Mouse (Mus musculus): ENCODE measurements around the gene Krtap5-4. TPM values are rescaled to one million over a fixed set of nuclear protein-coding genes. Genes with fewer than 3 reads are reported as not detected.
A peak's percentile ranks its signal among the peaks of the same experiment; 100 is the strongest.
"Not testable (repeated sequence)": the region's sequence is repeated elsewhere in the genome, so short reads cannot be mapped to it uniquely, and the experiment has no call there.

Gene Krtap5-4
- polyA plus RNA-seq, 1 experiment from 2014 or later: not detected

- DNase-seq (ENCODE audit: low spot score): not testable (repeated sequence)
Observed at GRCm38 (mm10) chr7:142321637-142322306, 18.4 kb downstream of the Krtap5-4 start.

- peak; percentile 89 for DNase-seq (ENCODE audit: low spot score)
Observed at GRCm38 (mm10) chr7:142322641-142323040, 19.3 kb downstream of the Krtap5-4 start.

- DNase-seq (ENCODE audit: low spot score): peak; percentile 80
Observed at GRCm38 (mm10) chr7:142323396-142324117, 20.2 kb downstream of the Krtap5-4 start.

GRCm38 (mm10) chr7:142326714-142327445, 23.5 kb downstream of the Krtap5-4 start:
- DNase-seq (ENCODE audit: low spot score): no peak

GRCm38 (mm10) chr7:142328507-142328906, 25.2 kb downstream of the Krtap5-4 start:
- DNase-seq (ENCODE audit: low spot score): no peak

GRCm38 (mm10) chr7:142330271-142330724, 26.9 kb downstream of the Krtap5-4 start:
- no peak for DNase-seq (ENCODE audit: low spot score)

GRCm38 (mm10) chr7:142331281-142331680, 27.9 kb downstream of the Krtap5-4 start:
- DNase-seq (ENCODE audit: low spot score): no peak

- not testable (repeated sequence) for DNase-seq (ENCODE audit: low spot score)
Observed at GRCm38 (mm10) chr7:142332741-142333140, 29.4 kb downstream of the Krtap5-4 start.

- peak; percentile 90 for DNase-seq (ENCODE audit: low spot score)
Observed at GRCm38 (mm10) chr7:142334246-142334645, 30.9 kb downstream of the Krtap5-4 start.

GRCm38 (mm10) chr7:142335151-142335550, 31.8 kb downstream of the Krtap5-4 start:
- DNase-seq (ENCODE audit: low spot score): no peak

- peak; percentile 77 for DNase-seq (ENCODE audit: low spot score)
Observed at GRCm38 (mm10) chr7:142340269-142340970, 37.1 kb downstream of the Krtap5-4 start.

- DNase-seq (ENCODE audit: low spot score): peak; percentile 80
Observed at GRCm38 (mm10) chr7:142341564-142342246, 38.4 kb downstream of the Krtap5-4 start.

- DNase-seq (ENCODE audit: low spot score): no peak
Observed at GRCm38 (mm10) chr7:142342247-142342640, 38.9 kb downstream of the Krtap5-4 start.

GRCm38 (mm10) chr7:142347542-142347941, 44.2 kb downstream of the Krtap5-4 start:
- no peak for DNase-seq (ENCODE audit: low spot score)

- no peak for DNase-seq (ENCODE audit: low spot score)
Observed at GRCm38 (mm10) chr7:142349308-142349961, 46.1 kb downstream of the Krtap5-4 start.

- DNase-seq (ENCODE audit: low spot score): peak; percentile 41
Observed at GRCm38 (mm10) chr7:142351569-142351968, 48.2 kb downstream of the Krtap5-4 start.

- peak; percentile 90 for DNase-seq (ENCODE audit: low spot score)
Observed at GRCm38 (mm10) chr7:142353854-142354253, 50.5 kb downstream of the Krtap5-4 start.

Measured in thymus, postnatal 0 days (tissue).